Mouse (Mus musculus) erythroblast, adult 5-6 weeks (primary cell): ENCODE data around the gene Gm3854. TPM values are rescaled to one million over a fixed set of nuclear protein-coding genes. Genes with fewer than 3 reads are reported as not detected.

Experiments used
- ATAC-seq: replicated peaks from 2 replicates; pipeline ENCODE4 v1.8.0; 2016; ENCODE audit warnings: moderate number of reproducible peaks, mild to moderate bottlenecking, moderate TSS enrichment, inconsistent platforms; ENCODE audit not compliant: poor library complexity, low FRiP score, severe bottlenecking
- total RNA-seq, 2 experiments: library from RNA; stranded (forward) in 1 of 2; stranded (reverse) in 1 of 2; fragments of 150-400 nt in 1 of 2; fragments of 200-764, 138-1000 nt in 1 of 2; gene quantifications; 2 replicates each; pipeline versions ENCODE4 v1.2.3 to v1.2.4; 2015 to 2017; ENCODE audit warnings: low replicate concordance in 2 of 2

Gm3854 gene
- total RNA-seq, 2 experiments from 2014 or later, result not detected

DNA sequence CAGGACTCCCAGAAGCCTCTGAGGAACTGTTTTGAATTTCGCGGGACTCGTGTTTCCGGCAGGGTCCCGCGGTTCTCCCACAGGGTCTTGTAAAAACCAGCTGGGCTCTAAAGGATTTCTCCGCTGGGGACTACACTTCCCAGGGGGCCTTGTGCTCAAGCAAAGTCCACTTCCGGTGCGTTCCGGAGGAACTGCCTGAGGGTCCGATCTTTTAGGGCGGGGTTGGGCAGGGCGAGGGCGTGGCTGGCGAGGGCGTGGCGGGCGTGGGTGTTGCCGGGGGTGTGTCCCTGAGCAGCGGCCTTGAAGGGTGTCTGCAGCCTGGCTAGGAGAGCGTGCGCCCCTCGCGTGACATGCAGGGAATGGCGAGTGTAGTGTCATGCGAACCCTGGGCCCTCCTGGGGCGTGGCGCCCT is 39.5 kb downstream of the Gm3854 start, which contains the start of gene Zfp28:
Gene Zfp28, plus strand, starts transcription at position 252 of the 412 bp plus-strand sequence.
- peak; percentile 84 for ATAC-seq

DNA sequence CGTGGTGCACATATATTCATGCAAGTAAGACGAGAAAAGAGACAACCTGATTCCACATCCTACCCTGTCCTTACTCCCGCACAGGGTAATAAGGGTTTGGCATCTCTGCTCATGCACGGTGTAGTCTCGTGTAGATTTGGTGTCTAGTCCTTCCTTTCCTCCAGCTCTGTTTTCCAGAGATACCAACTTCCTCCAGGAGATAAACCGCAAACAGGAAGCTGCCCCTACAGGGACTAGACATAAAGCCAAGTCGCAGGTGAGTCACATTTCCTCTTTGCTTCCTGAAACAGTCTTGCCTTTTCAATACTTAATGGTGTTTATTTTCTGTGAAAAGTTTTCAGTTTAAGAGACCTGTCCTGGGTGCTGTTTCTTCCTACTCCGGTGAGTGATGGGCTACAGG is 40.5 kb downstream of the Gm3854 start:
- no peak for ATAC-seq

DNA sequence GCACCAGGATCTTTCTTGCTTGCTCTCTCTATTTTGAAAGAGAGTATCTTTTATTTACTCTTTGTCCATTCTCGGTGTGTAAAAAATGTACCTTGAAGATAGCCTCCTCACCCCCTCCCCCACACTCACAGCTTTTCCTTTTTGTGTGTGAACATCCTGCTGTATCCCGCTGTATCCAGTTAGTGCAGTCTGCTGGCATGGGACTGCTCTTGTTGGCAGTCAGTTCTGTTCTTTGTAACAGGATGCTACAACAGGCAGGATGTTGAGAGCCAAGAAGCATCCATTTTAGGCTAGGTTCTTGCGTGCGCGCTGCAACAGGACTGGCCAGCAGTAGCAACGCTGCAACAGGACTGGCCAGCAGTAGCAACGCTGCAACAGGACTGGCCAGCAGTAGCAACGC is 43.4 kb downstream of the Gm3854 start:
- no peak for ATAC-seq

DNA sequence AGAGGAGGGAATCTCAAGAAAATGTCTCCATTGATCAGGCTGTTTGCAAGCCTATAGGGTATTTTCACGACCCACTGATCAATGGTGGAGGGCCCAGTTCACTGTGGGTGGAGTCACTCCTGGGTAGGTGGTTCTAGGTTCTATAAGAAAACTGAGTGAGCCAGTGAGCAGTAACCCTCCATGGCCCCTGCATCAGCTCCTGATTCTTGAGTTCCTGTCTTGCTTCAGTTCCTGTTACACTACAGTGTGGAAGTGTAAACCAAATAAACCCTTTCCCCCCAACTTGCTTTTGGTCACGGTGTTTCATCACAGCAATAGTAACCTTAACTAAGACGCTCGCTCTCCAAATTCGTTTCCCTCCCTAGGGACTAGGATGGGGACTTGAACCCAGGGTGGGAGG is 45.4 kb downstream of the Gm3854 start:
- ATAC-seq, result no peak

DNA sequence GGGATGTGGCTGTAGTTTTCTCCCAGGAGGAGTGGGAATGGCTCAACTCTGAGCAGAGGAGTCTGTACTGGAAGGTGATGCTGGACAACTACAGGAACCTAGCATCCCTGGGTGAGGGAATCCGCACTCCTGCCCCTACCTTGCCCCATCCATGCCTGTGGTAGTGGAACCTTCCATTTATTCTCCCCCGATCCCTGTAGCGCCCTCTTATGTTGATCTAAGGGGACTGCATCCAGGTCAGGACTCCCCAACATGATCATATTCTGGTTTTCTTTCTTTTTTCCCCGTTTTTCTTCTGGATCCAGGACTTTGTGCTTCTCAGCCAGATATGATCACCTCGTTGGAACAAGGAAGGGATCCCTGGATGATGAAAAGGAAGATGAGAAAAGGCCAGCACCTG is 45.9 kb downstream of the Gm3854 start:
- no peak for ATAC-seq

DNA sequence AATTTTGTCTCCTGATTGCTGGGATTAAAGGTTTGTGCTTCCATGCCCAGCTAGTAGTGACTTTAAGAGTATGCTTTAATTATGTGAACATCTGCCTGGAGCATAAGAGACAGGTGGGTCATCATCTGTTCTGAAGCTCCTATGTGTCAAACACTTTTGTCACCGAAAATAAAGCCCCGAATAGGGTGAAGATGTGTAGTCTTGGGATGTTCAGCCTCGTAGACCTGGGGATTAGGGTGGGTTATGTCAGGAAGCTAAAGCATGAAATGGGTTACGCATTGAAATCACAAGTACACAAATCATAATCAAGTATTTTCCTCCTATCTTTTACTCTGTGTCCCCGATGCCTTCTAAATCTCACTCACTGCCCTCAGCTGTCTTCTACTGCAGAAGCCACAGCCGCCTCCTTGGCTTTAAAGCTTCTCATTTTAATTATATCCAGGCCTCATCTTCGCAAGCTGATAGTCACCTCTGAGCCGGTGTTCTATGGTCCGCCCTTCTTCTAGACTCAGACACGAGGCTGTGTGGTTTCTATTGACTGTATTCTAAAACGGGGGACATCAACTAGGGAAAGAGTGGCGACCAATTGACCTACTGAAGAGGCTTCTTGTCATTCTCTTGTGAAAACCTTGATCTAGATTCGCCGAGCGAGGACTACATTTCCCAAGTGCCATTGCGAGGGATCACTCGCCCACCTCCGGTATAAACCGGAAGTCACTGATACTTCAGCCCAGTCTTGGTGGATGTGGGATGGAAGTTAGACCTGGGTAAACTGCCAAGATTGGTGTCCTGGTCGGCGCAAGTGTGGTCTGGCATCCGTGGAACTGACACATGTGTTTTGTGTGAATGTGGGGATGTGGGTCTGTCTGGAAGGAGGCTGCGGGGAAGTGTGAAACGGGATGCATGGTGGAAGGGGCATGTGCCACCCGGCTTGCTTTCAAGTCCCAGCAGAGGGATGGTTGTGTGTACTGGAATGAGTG is 54.7 kb downstream of the Gm3854 start, which contains the start of gene Smim17:
Gene Smim17, plus strand, starts transcription at position 720 of the 980 bp plus-strand sequence.
- ATAC-seq, result no peak

Other genes with a start within 250 kb of the Gm3854 start
- gene Zfp787, start 187.8 kb upstream of the Gm3854 start, total RNA-seq (2015; ENCODE audit: low replicate concordance), result 1.5 and 8.4 TPM in 2 replicates
- gene Zfp787, start 187.8 kb upstream of the Gm3854 start, total RNA-seq (2017; ENCODE audit: low replicate concordance), result 5.2 and 10.3 TPM in 2 replicates
- 0.77 and 1.5 TPM in 2 replicates for gene Zfp444, start 171.5 kb upstream of the Gm3854 start, total RNA-seq (2015; ENCODE audit: low replicate concordance)
- 1.3 and 5.7 TPM in 2 replicates for gene Zfp444, start 171.5 kb upstream of the Gm3854 start, total RNA-seq (2017; ENCODE audit: low replicate concordance)
- not detected in 2 replicates for gene Galp, start 146.7 kb upstream of the Gm3854 start, total RNA-seq (2015; ENCODE audit: low replicate concordance)
- not detected in 2 replicates for gene Galp, start 146.7 kb upstream of the Gm3854 start, total RNA-seq (2017; ENCODE audit: low replicate concordance)
- not detected in 2 replicates for gene Zscan5b, start 121.5 kb upstream of the Gm3854 start, total RNA-seq (2015; ENCODE audit: low replicate concordance)
- not detected in 2 replicates for gene Zscan5b, start 121.5 kb upstream of the Gm3854 start, total RNA-seq (2017; ENCODE audit: low replicate concordance)
- gene Epp13, start 91.0 kb upstream of the Gm3854 start, total RNA-seq (2015; ENCODE audit: low replicate concordance), result not detected in 2 replicates
- gene Epp13, start 91.0 kb upstream of the Gm3854 start, total RNA-seq (2017; ENCODE audit: low replicate concordance), result not detected in 2 replicates
- gene Zfp667, start 57.2 kb upstream of the Gm3854 start, total RNA-seq (2015; ENCODE audit: low replicate concordance), result not detected in 2 replicates
- gene Zfp667, start 57.2 kb upstream of the Gm3854 start, total RNA-seq (2017; ENCODE audit: low replicate concordance), result 0.09 and 0.84 TPM in 2 replicates
- not detected in 2 replicates for gene Zfp583, start 12.5 kb upstream of the Gm3854 start, total RNA-seq (2015; ENCODE audit: low replicate concordance)
- not detected in 2 replicates for gene Zfp583, start 12.5 kb upstream of the Gm3854 start, total RNA-seq (2017; ENCODE audit: low replicate concordance)
- not detected in 2 replicates for gene Zfp78, start 19.5 kb downstream of the Gm3854 start, total RNA-seq (2015; ENCODE audit: low replicate concordance)
- gene Zfp78, start 19.5 kb downstream of the Gm3854 start, total RNA-seq (2017; ENCODE audit: low replicate concordance), result 0.43 and 2.1 TPM in 2 replicates
- gene Zfp28, start 39.5 kb downstream of the Gm3854 start, total RNA-seq (2015; ENCODE audit: low replicate concordance), result not detected in 2 replicates
- 9.6 TPM in 1 of 2 replicates, not detected in the other for gene Zfp28, start 39.5 kb downstream of the Gm3854 start, total RNA-seq (2017; ENCODE audit: low replicate concordance)
- gene Smim17, start 55.0 kb downstream of the Gm3854 start, total RNA-seq (2015; ENCODE audit: low replicate concordance), result not detected in 2 replicates
- not detected in 2 replicates for gene Smim17, start 55.0 kb downstream of the Gm3854 start, total RNA-seq (2017; ENCODE audit: low replicate concordance)
- not detected in 2 replicates for gene Gm20715, start 66.5 kb downstream of the Gm3854 start, total RNA-seq (2015; ENCODE audit: low replicate concordance)
- not detected in 2 replicates for gene Gm20715, start 66.5 kb downstream of the Gm3854 start, total RNA-seq (2017; ENCODE audit: low replicate concordance)
- gene Olfr1344, start 94.9 kb downstream of the Gm3854 start, total RNA-seq (2015; ENCODE audit: low replicate concordance), result not detected in 2 replicates
- not detected in 2 replicates for gene Olfr1344, start 94.9 kb downstream of the Gm3854 start, total RNA-seq (2017; ENCODE audit: low replicate concordance)
- not detected in 2 replicates for gene Olfr1336, start 112.4 kb downstream of the Gm3854 start, total RNA-seq (2015; ENCODE audit: low replicate concordance)
- gene Olfr1336, start 112.4 kb downstream of the Gm3854 start, total RNA-seq (2017; ENCODE audit: low replicate concordance), result not detected in 2 replicates
- not detected in 2 replicates for gene Olfr1346, start 123.3 kb downstream of the Gm3854 start, total RNA-seq (2015; ENCODE audit: low replicate concordance)
- gene Olfr1346, start 123.3 kb downstream of the Gm3854 start, total RNA-seq (2017; ENCODE audit: low replicate concordance), result not detected in 2 replicates
- gene Olfr5, start 143.2 kb downstream of the Gm3854 start, total RNA-seq (2015; ENCODE audit: low replicate concordance), result not detected in 2 replicates
- gene Olfr5, start 143.2 kb downstream of the Gm3854 start, total RNA-seq (2017; ENCODE audit: low replicate concordance), result not detected in 2 replicates
- not detected in 2 replicates for gene Olfr1347, start 156.0 kb downstream of the Gm3854 start, total RNA-seq (2015; ENCODE audit: low replicate concordance)
- not detected in 2 replicates for gene Olfr1347, start 156.0 kb downstream of the Gm3854 start, total RNA-seq (2017; ENCODE audit: low replicate concordance)
- not detected in 2 replicates for gene Olfr1348, start 165.0 kb downstream of the Gm3854 start, total RNA-seq (2015; ENCODE audit: low replicate concordance)
- gene Olfr1348, start 165.0 kb downstream of the Gm3854 start, total RNA-seq (2017; ENCODE audit: low replicate concordance), result not detected in 2 replicates
- not detected in 2 replicates for gene Olfr1349, start 179.2 kb downstream of the Gm3854 start, total RNA-seq (2015; ENCODE audit: low replicate concordance)
- gene Olfr1349, start 179.2 kb downstream of the Gm3854 start, total RNA-seq (2017; ENCODE audit: low replicate concordance), result not detected in 2 replicates
- gene Olfr1350, start 221.1 kb downstream of the Gm3854 start, total RNA-seq (2015; ENCODE audit: low replicate concordance), result not detected in 2 replicates
- gene Olfr1350, start 221.1 kb downstream of the Gm3854 start, total RNA-seq (2017; ENCODE audit: low replicate concordance), result not detected in 2 replicates